Mouse (Mus musculus) midbrain, embryonic 13.5 days (tissue): ENCODE results near the gene Gadd45g. TPM values are rescaled to one million over a fixed set of nuclear protein-coding genes. Genes with fewer than 3 reads are reported as not detected.

Experiments used
- ATAC-seq: fragments of 200-750 bp; cut with Nextera tagmentation; 2 replicates; pipeline ENCODE4 v1.8.0; 2017; ENCODE audit warnings: mild to moderate bottlenecking, moderate TSS enrichment, moderate library complexity
- H3K27ac ChIP-seq: fragments of 300-500 bp; sonication (generic); 2 replicates; pipeline ENCODE4 v1.5.1; 2015; ENCODE audit warnings: inconsistent platforms, mild to moderate bottlenecking, moderate library complexity
- H3K27me3 ChIP-seq: fragments of 300-500 bp; sonication (generic); 2 replicates; pipeline ENCODE4 v1.6.1; 2015; ENCODE audit warnings: mild to moderate bottlenecking, inconsistent platforms
- H3K36me3 ChIP-seq: fragments of 300-500 bp; sonication (generic); 2 replicates; pipeline ENCODE4 v1.6.1; 2015; ENCODE audit warnings: mild to moderate bottlenecking, inconsistent platforms
- H3K4me1 ChIP-seq: fragments of 300-500 bp; sonication (generic); replicated peaks from 2 replicates; pipeline ENCODE4 v1.6.1; 2015; ENCODE audit warnings: inconsistent platforms
- H3K4me2 ChIP-seq: fragments of 300-500 bp; sonication (generic); replicated peaks from 2 replicates; pipeline ENCODE4 v1.6.1; 2015; ENCODE audit warnings: moderate library complexity, mild to moderate bottlenecking, inconsistent platforms
- H3K4me3 ChIP-seq: fragments of 300-500 bp; sonication (generic); replicated peaks from 2 replicates; pipeline ENCODE4 v1.5.1; 2015; ENCODE audit warnings: mild to moderate bottlenecking, inconsistent platforms
- H3K9ac ChIP-seq: fragments of 300-500 bp; sonication (generic); replicated peaks from 2 replicates; pipeline ENCODE4 v1.6.1; 2015; ENCODE audit warnings: mild to moderate bottlenecking, inconsistent platforms
- H3K9me3 ChIP-seq: fragments of 300-500 bp; sonication (generic); 2 replicates; pipeline ENCODE4 v1.6.1; 2016; ENCODE audit warnings: mild to moderate bottlenecking, inconsistent platforms
- WGBS: fragments of 180-500 bp; shearing (Covaris S2); methylation state at CpG from one replicate; pipeline ENCODE4 v1.1.7; 2015; 5-methylcytosine and 5-hydroxymethylcytosine counted together
- polyA plus RNA-seq: library from polyadenylated mRNA; unstranded; fragments of >200 nt; fragmentation: Nextera tagmentation; extraction: Ambion mirVana; gene quantifications from 2 replicates; pipeline ENCODE4 v1.2.1, GENCODE M21; 2015

The Gadd45g gene
- polyA plus RNA-seq = 203 and 222 TPM in 2 replicates

DNA sequence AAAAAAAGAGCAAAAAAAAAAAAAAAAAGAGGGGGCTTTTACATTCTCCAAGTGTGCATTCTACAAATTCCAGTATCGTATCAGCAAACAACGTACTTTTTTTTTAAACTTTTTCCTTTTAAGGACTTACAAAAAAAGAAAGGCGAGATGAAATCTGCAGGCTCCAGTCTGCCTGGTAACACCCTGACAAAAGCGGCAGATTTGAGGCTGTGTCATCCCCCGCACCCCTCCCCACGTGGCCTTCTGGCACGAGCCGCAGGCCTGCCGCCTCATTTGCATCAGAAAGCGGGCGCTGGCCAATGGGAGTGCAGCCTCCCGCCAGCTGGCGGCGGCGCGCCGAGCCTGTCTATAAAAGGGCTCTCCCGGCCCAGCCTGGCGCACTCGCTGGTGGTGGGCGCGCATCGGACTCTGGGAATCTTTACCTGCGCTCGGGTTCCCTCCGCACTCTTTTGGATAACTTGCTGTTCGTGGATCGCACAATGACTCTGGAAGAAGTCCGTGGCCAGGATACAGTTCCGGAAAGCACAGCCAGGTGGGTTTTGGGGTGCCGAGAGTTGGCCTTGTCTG is at the start of gene Gadd45g:
Gene Gadd45g (plus strand): TSS at position 378 of the 567 bp plus-strand sequence.
- H3K27me3 ChIP-seq = peaks cover 46% of the 10 kb centered on the region
- ATAC-seq = peak; percentile 74
- H3K4me1 ChIP-seq = peaks cover 80% of the 10 kb centered on the region
- H3K4me3 ChIP-seq = peak within 1 kb of the TSS; percentile 65
- peak within 1 kb of the TSS; percentile 94 for H3K27ac ChIP-seq
- H3K9me3 ChIP-seq = no peaks in the 10 kb centered on the region
- under 1% methylated on average over 31 of the region's 31 CpGs for WGBS
- H3K9ac ChIP-seq = peak within 1 kb of the TSS; percentile 81
- H3K36me3 ChIP-seq = no peaks in the 10 kb centered on the region
- peak within 1 kb of the TSS; percentile 87 for H3K4me2 ChIP-seq

GRCm38 (mm10) chr13:51797899-51798746 is 48.4 kb upstream of the Gadd45g start:
- no peak for ATAC-seq
- Histone ChIP-seq H3K27ac (no peak overlapping the region), H3K4me2 (no peak overlapping the region), H3K27me3 (peaks cover 6% of the 10 kb centered on the region; the same call in 1 of the 2 replicates), H3K9me3 (no peaks in the 10 kb centered on the region), H3K9ac (no peak overlapping the region), H3K4me1 (no peaks in the 10 kb centered on the region), H3K36me3 (no peaks in the 10 kb centered on the region), H3K4me3 (no peak overlapping the region)
- WGBS = 58% methylated on average over 8 of the region's 8 CpGs

DNA sequence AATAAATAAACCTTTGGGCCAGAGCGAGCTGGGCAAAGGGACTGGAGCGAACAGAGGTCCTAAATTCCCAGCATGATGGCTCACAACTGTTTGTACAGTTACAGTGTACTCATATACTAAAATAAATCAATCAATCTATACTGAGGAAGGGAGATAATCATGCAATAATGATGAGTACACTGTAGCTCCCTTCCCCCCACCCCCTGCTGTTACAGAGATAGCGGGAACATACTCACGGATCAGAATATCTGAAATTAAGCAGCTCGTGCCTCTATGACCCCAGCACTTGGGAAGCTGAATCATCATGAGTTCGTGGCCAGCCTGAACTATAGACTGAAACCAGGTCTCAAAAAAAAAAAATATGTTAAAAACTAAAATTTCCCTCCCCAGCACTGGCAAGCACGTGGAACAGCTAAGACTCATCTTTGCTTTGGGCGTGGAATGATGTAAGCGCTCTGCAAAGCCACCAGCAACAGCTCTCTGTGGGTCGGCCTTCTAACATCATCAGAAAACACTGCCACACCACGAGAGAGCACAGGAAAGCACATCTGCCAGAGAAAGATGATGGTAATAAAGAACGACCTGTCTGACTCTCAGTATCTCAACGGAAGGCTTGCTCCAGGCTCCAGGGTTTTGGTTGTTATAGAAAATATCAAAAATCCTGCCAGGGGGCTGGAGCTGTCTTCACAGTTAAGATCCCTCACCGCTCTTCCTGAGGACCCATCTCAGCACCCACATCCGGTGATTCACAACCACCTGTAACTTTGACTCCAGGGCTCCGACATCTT is 46.5 kb upstream of the Gadd45g start:
- Histone ChIP-seq H3K4me2 (no peak overlapping the region), H3K4me1 (no peaks in the 10 kb centered on the region), H3K27me3 (peaks cover 6% of the 10 kb centered on the region; the same call in 1 of the 2 replicates), H3K27ac (no peak overlapping the region), H3K9me3 (no peaks in the 10 kb centered on the region), H3K4me3 (no peak overlapping the region), H3K36me3 (no peaks in the 10 kb centered on the region), H3K9ac (no peak overlapping the region)
- no peak for ATAC-seq
- WGBS = 86% methylated on average over 16 of the region's 16 CpGs

DNA sequence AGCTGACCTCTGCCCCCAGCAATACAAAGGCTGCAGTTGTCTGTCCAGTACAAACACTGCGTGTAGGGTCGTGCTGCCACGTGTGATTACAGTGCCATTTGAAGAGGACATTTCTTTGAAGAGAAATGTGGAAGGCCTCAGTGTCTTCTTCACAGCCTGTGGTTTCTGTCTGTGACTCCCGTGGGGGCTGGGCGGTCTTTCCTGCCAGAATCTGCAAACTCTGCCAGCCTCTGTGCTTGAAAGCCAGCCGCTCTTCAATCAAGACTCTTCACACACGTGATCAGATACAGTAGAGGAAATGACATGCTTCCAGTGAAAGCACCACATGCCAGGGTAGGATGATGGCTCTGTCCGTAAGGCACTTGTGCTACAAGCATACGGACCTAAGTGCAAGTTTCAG is 45.6 kb upstream of the Gadd45g start:
- Histone ChIP-seq H3K36me3 (no peaks in the 10 kb centered on the region), H3K4me3 (no peak overlapping the region), H3K9ac (no peak overlapping the region), H3K4me1 (peaks cover 7% of the 10 kb centered on the region), H3K27ac (no peak overlapping the region), H3K27me3 (peaks cover 3% of the 10 kb centered on the region; the same call in 1 of the 2 replicates), H3K4me2 (no peak overlapping the region), H3K9me3 (no peaks in the 10 kb centered on the region)
- no peak for ATAC-seq
- 69% methylated on average over 9 of the region's 9 CpGs for WGBS

GRCm38 (mm10) chr13:51805634-51806033 is 40.8 kb upstream of the Gadd45g start:
- whole genome bisulfite sequencing = 76% methylated on average over 4 of the region's 4 CpGs
- H3K27ac ChIP-seq = peak overlapping the region; percentile 36
- 0 out of 2 replicates have a peak overlapping the region, but pooled peaks have one; percentile 32 for H3K9ac ChIP-seq
- H3K9me3 ChIP-seq = no peaks in the 10 kb centered on the region
- ATAC-seq = no peak
- H3K4me3 ChIP-seq = no peak overlapping the region
- peaks cover 13% of the 10 kb centered on the region for H3K4me1 ChIP-seq
- H3K4me2 ChIP-seq = no peak overlapping the region
- no peaks in the 10 kb centered on the region for H3K36me3 ChIP-seq
- H3K27me3 ChIP-seq = no peaks in the 10 kb centered on the region

DNA sequence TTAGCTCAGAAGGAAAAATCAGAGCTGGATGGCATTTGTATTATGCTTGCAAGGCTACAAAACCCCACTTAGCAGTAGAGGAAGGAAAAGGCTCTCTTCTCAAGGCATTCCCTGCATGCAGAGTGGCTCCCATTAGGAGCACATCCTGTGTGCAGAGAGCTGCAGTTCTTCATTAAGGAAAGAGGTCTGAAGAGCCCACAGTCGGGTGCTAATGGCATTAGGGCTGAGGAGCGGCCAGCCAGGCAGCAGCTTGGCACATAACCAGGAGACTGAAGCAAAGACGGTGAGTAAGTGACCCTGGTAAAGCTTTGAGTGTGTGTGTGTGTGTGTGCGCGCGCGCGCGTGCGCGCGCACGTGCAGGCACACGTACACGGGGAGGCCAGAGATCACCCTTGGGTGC is 40.3 kb upstream of the Gadd45g start:
- H3K4me1 ChIP-seq = peaks cover 13% of the 10 kb centered on the region
- H3K4me3 ChIP-seq = no peak overlapping the region
- no peaks in the 10 kb centered on the region for H3K9me3 ChIP-seq
- no peaks in the 10 kb centered on the region for H3K36me3 ChIP-seq
- H3K4me2 ChIP-seq = no peak overlapping the region
- ATAC-seq = peak; percentile 22; the same call in 1 of the 2 replicates
- H3K27me3 ChIP-seq = no peaks in the 10 kb centered on the region
- peak overlapping the region; percentile 36; the same call in 1 of the 2 replicates for H3K27ac ChIP-seq
- H3K9ac ChIP-seq = peak overlapping the region; percentile 32; the same call in 1 of the 2 replicates
- WGBS = 83% methylated on average over 15 of the region's 15 CpGs

GRCm38 (mm10) chr13:51808141-51808540 is 38.3 kb upstream of the Gadd45g start:
- H3K27me3 ChIP-seq = no peaks in the 10 kb centered on the region
- no peak overlapping the region for H3K27ac ChIP-seq
- peaks cover 24% of the 10 kb centered on the region for H3K4me1 ChIP-seq
- no peak overlapping the region for H3K9ac ChIP-seq
- no peak overlapping the region for H3K4me2 ChIP-seq
- no peak overlapping the region for H3K4me3 ChIP-seq
- H3K36me3 ChIP-seq = no peaks in the 10 kb centered on the region
- ATAC-seq = peak; percentile 34; the same call in 1 of the 2 replicates
- WGBS = 32% methylated on average over 12 of the region's 12 CpGs
- H3K9me3 ChIP-seq = no peaks in the 10 kb centered on the region

- Histone ChIP-seq H3K4me2 (no peak overlapping the region), H3K36me3 (no peaks in the 10 kb centered on the region), H3K9me3 (no peaks in the 10 kb centered on the region), H3K9ac (no peak overlapping the region), H3K4me1 (peaks cover 37% of the 10 kb centered on the region), H3K27ac (peak overlapping the region; percentile 30), H3K27me3 (no peaks in the 10 kb centered on the region), H3K4me3 (no peak overlapping the region)
- WGBS = 57% methylated on average over 10 of the region's 10 CpGs
- 0 out of 2 replicates have a peak, but pooled peaks have one; percentile 43 for ATAC-seq
Observed at GRCm38 (mm10) chr13:51813621-51814615, 32.6 kb upstream of the Gadd45g start.

DNA sequence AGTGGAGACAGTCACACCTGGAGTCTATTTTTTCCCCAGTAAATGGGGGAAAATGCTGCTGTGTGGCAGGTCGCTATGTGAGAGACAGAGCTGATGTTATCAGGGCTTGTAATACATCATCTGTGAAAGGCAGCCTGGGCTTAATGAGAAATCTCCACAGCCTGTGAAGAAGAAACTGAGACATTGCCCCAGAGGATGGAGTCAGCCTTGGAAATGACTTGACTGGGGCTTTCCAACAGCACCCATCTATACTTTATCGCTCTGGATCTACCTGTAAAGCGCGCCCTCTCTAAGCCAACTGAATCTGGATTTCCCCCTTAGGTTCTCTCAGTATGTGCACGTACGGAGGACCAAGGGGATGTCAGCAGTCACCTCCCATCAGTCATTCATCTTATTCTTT is 31.8 kb upstream of the Gadd45g start:
- H3K9me3 ChIP-seq = no peaks in the 10 kb centered on the region
- H3K9ac ChIP-seq = no peak overlapping the region
- H3K4me2 ChIP-seq = no peak overlapping the region
- no peaks in the 10 kb centered on the region for H3K27me3 ChIP-seq
- H3K36me3 ChIP-seq = no peaks in the 10 kb centered on the region
- WGBS = 93% methylated on average over 6 of the region's 6 CpGs
- no peak overlapping the region for H3K4me3 ChIP-seq
- H3K27ac ChIP-seq = peak overlapping the region; percentile 25; the same call in 1 of the 2 replicates
- no peak for ATAC-seq
- H3K4me1 ChIP-seq = peaks cover 37% of the 10 kb centered on the region

- WGBS = 83% methylated on average over 9 of the region's 9 CpGs
- no peak overlapping the region for H3K4me3 ChIP-seq
- no peak for ATAC-seq
- peak overlapping the region; percentile 51; the same call in 1 of the 2 replicates for H3K27ac ChIP-seq
- H3K4me2 ChIP-seq = no peak overlapping the region
- H3K4me1 ChIP-seq = peaks cover 37% of the 10 kb centered on the region
- no peaks in the 10 kb centered on the region for H3K36me3 ChIP-seq
- H3K27me3 ChIP-seq = no peaks in the 10 kb centered on the region
- H3K9ac ChIP-seq = no peak overlapping the region
- no peaks in the 10 kb centered on the region for H3K9me3 ChIP-seq
Observed at GRCm38 (mm10) chr13:51815865-51816504, 30.5 kb upstream of the Gadd45g start.
